Mouse (Mus musculus): ENCODE data around the gene Dnajc5g. TPM values are rescaled to one million over a fixed set of nuclear protein-coding genes. Genes with fewer than 3 reads are reported as not detected.

Gene Dnajc5g
- total RNA-seq (2021) = not detected in 2 replicates
- long read RNA-seq, experiment 1 = 0 reads
- long read RNA-seq, experiment 2 = 0 reads

- DNase-seq = no peak
Measured at GRCm38 (mm10) chr5:31105814-31106335, at the start of gene Dnajc5g. Gene Dnajc5g, plus strand, starts transcription at chr5:31106285.

GRCm38 (mm10) chr5:31069810-31070209 lies 36.3 kb upstream of the Dnajc5g start:
- DNase-seq = no peak

- no peak for DNase-seq
Measured at GRCm38 (mm10) chr5:31071059-31071458, 35.0 kb upstream of the Dnajc5g start.

- no peak for DNase-seq
Measured at GRCm38 (mm10) chr5:31071821-31072220, 34.3 kb upstream of the Dnajc5g start.

- peak; percentile 46 for DNase-seq
Measured at GRCm38 (mm10) chr5:31073176-31073575, 32.9 kb upstream of the Dnajc5g start.

- DNase-seq = peak; percentile 80
Measured at GRCm38 (mm10) chr5:31076346-31076745, 29.7 kb upstream of the Dnajc5g start.

GRCm38 (mm10) chr5:31080059-31080794 lies 25.9 kb upstream of the Dnajc5g start:
- no peak for DNase-seq

GRCm38 (mm10) chr5:31080795-31081164 lies 25.3 kb upstream of the Dnajc5g start:
- no peak for DNase-seq

- peak; percentile 70 for DNase-seq
Measured at GRCm38 (mm10) chr5:31081386-31081785, 24.7 kb upstream of the Dnajc5g start.

GRCm38 (mm10) chr5:31082355-31082754 lies 23.7 kb upstream of the Dnajc5g start:
- peak; percentile 86 for DNase-seq

GRCm38 (mm10) chr5:31082935-31083625 lies 23.0 kb upstream of the Dnajc5g start:
- peak; percentile 29 for DNase-seq

GRCm38 (mm10) chr5:31083949-31084348 lies 22.1 kb upstream of the Dnajc5g start:
- DNase-seq = no peak

GRCm38 (mm10) chr5:31086606-31087005 lies 19.5 kb upstream of the Dnajc5g start:
- DNase-seq = no peak

GRCm38 (mm10) chr5:31087131-31087530 lies 19.0 kb upstream of the Dnajc5g start:
- no peak for DNase-seq

GRCm38 (mm10) chr5:31092231-31092975 lies 13.7 kb upstream of the Dnajc5g start:
- no peak for DNase-seq

GRCm38 (mm10) chr5:31093151-31094041 lies 12.7 kb upstream of the Dnajc5g start:
- peak; percentile 44 for DNase-seq

- DNase-seq = no peak
Measured at GRCm38 (mm10) chr5:31094100-31094798, 11.8 kb upstream of the Dnajc5g start.

- DNase-seq = peak; percentile 73
Measured at GRCm38 (mm10) chr5:31094799-31095691, 11.0 kb upstream of the Dnajc5g start.

GRCm38 (mm10) chr5:31095711-31096480 lies 10.2 kb upstream of the Dnajc5g start:
- DNase-seq = no peak

Measured in adrenal gland, postnatal 14 days (tissue).